Mouse (Mus musculus) ES-Bruce4 (cell line): Measurements from ENCODE around the gene Bax.

Experiments
- CTCF ChIP-seq: IDR thresholded peaks from one replicate; pipeline ENCODE4 v1.8.1; 2011; ENCODE audit warnings: low read depth, low read length
- EP300 ChIP-seq: IDR thresholded peaks from 2 replicates; pipeline ENCODE4 v1.6.1; 2011; ENCODE audit warnings: low read depth, low read length; ENCODE audit not compliant: insufficient read depth
- POLR2A ChIP-seq: IDR thresholded peaks from one replicate; pipeline ENCODE4 v1.8.1; 2011; ENCODE audit warnings: low read length; ENCODE audit not compliant: insufficient read depth

DNA sequence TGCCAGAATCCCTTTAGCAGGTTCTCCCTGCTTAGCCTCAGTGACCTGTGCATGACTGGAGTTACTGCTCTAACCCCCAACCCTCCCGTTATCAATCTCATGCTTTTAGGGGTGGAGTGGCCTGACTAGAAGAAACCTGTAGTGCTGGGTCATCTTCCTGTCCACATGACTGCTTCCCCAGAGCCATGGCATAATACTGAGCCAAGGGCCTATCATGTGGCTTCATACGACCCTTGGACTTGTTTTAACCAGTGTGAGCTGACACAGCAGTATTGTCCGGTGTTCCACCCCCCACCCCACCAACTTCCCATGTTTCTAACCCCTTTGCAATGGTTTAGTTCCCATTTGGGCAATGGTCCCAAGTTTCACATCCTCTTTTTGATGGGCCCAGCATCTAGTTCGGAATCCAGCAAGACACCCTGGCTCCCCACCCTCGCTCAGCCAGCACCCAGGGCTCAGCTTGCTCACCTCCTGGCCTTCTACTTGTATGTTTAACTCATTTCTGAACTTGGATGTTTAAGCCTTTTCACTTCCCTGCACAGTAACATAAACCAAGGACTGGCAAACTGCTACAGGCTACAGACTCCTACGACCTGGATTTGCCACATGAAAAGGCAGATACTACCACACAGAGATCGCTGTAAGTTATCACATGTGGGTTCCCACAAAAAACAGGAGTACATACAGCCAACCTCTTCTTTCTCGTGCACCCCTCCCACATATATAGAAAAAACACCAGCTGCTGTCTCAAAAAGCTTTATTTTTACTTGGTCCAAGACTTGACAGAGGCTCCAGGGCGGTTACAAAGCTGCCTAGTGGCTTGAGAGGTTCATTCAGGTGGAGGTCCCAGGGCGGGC, 9.3 kb downstream of the Bax start:
- TF ChIP-seq POLR2A (peak; percentile 43), EP300 (peak; percentile 68; the same call in 1 of the 2 replicates), CTCF (no peak)
